Mouse (Mus musculus): ENCODE data around the gene 4930564D02Rik. TPM values are rescaled to one million over a fixed set of nuclear protein-coding genes. Genes with fewer than 3 reads are reported as not detected.

The 4930564D02Rik gene
- polyA plus RNA-seq, 1 experiment from 2014 or later: not detected

GRCm38 (mm10) chr3:105113859-105114258 lies 47.2 kb downstream of the 4930564D02Rik start:
- no peaks in the 10 kb centered on the region for H3K36me3 ChIP-seq (ENCODE audit: control insufficient read depth, insufficient read depth, low read length)
- no peaks in the 10 kb centered on the region for H3K27me3 ChIP-seq (ENCODE audit: control insufficient read depth, insufficient read depth, low read length)
- H3K9ac ChIP-seq (ENCODE audit: low read length): no peak overlapping the region
- 94% methylated on average over 4 of the region's 4 CpGs for WGBS
- no peak overlapping the region for H3K4me2 ChIP-seq (ENCODE audit: low read depth)
- no peaks in the 10 kb centered on the region for H3K9me3 ChIP-seq (ENCODE audit: control insufficient read depth, low read length)
- H3K27ac ChIP-seq (ENCODE audit: low read depth, low read length): no peak overlapping the region
- DNase-seq (ENCODE audit: low spot score) (no peak), ATAC-seq (ENCODE audit: insufficient read depth, low FRiP score, low TSS enrichment) (no peak)
- H3K4me1 ChIP-seq (ENCODE audit: control insufficient read depth, insufficient read depth, low read length): no peaks in the 10 kb centered on the region
- no peak overlapping the region for H3K4me3 ChIP-seq (ENCODE audit: low read depth, low read length)

DNA sequence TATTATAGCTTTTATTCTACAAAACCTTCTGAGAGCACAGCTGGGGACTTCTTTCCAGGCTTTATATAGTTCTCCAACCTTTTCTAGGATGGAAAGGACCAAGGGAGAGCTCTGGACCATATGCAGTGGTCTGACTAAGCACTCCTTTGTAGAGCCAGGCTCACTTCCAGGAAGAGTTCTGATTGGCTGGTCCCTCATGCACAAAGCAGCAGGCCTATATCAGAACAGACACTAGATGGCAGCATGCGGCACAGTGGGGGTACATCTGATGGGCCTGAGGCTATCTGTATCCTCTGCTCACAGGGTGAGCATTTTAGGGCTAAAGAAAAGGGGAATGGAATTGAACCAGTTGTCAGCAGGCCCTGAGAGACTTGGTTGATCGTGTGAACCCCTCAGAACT lies 47.6 kb downstream of the 4930564D02Rik start:
- Histone ChIP-seq H3K27me3 (ENCODE audit: control insufficient read depth, insufficient read depth, low read length) (no peaks in the 10 kb centered on the region), H3K9me3 (ENCODE audit: control insufficient read depth, low read length) (no peaks in the 10 kb centered on the region), H3K4me3 (ENCODE audit: low read depth, low read length) (no peak overlapping the region), H3K9ac (ENCODE audit: low read length) (no peak overlapping the region), H3K4me1 (ENCODE audit: control insufficient read depth, insufficient read depth, low read length) (no peaks in the 10 kb centered on the region), H3K36me3 (ENCODE audit: control insufficient read depth, insufficient read depth, low read length) (no peaks in the 10 kb centered on the region), H3K4me2 (ENCODE audit: low read depth) (no peak overlapping the region), H3K27ac (ENCODE audit: low read depth, low read length) (no peak overlapping the region)
- ATAC-seq (ENCODE audit: insufficient read depth, low FRiP score, low TSS enrichment) (peak; percentile 50; the same call in 1 of the 2 replicates), DNase-seq (ENCODE audit: low spot score) (peak; percentile 69)
- WGBS: 30% methylated on average over 2 of the region's 2 CpGs

DNA sequence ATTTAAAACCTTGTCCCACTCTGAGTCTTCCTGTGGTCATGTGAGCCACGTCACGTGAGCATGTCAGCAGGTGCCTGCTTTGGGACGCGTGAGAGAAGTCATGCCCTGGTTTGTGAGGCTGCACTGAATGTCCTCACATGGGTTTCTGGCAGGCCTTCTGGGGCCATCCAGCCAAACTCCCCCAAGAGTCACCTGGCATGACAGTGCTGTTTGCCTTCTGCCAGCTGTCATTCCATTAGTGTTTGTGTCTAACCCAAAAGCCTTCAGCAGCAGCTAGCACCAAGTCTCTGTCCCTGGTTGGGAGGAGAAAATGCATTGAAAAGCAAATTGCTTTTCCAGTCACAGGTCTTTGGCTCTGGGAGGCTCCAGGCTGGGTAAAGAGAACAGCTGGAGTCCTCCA lies 50.0 kb downstream of the 4930564D02Rik start:
- no peak overlapping the region for H3K9ac ChIP-seq (ENCODE audit: low read length)
- no peak overlapping the region for H3K4me2 ChIP-seq (ENCODE audit: low read depth)
- DNase-seq (ENCODE audit: low spot score): no peak
- no peak for ATAC-seq (ENCODE audit: insufficient read depth, low FRiP score, low TSS enrichment)
- no peaks in the 10 kb centered on the region for H3K27me3 ChIP-seq (ENCODE audit: control insufficient read depth, insufficient read depth, low read length)
- no peak overlapping the region for H3K4me3 ChIP-seq (ENCODE audit: low read depth, low read length)
- no peaks in the 10 kb centered on the region for H3K4me1 ChIP-seq (ENCODE audit: control insufficient read depth, insufficient read depth, low read length)
- no peaks in the 10 kb centered on the region for H3K9me3 ChIP-seq (ENCODE audit: control insufficient read depth, low read length)
- no peak overlapping the region for H3K27ac ChIP-seq (ENCODE audit: low read depth, low read length)
- no peaks in the 10 kb centered on the region for H3K36me3 ChIP-seq (ENCODE audit: control insufficient read depth, insufficient read depth, low read length)
- 93% methylated on average over 4 of the region's 4 CpGs for WGBS

DNA sequence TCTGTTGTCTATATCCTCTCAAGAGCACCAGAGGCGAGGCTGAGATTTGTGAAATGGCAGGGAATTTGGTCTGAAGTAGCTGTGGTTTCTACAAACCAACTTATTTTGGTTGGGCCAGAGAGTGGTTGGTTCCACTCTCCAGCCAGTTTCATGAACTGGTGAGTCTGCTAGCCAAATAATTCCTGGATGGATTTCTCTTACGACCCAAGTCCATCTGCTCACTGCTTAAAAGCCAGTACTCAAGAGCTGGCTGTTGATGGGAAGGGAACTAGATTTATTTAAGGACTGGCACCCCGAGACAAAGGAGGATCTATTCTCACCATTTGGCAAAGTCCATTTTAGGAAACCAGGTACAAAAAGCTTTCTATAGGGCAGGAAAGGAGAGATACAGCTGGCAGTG lies 57.1 kb downstream of the 4930564D02Rik start:
- Histone ChIP-seq H3K9ac (ENCODE audit: low read length) (no peak overlapping the region), H3K27me3 (ENCODE audit: control insufficient read depth, insufficient read depth, low read length) (no peaks in the 10 kb centered on the region), H3K27ac (ENCODE audit: low read depth, low read length) (no peak overlapping the region), H3K4me3 (ENCODE audit: low read depth, low read length) (no peak overlapping the region), H3K4me1 (ENCODE audit: control insufficient read depth, insufficient read depth, low read length) (no peaks in the 10 kb centered on the region), H3K9me3 (ENCODE audit: control insufficient read depth, low read length) (no peaks in the 10 kb centered on the region), H3K4me2 (ENCODE audit: low read depth) (no peak overlapping the region), H3K36me3 (ENCODE audit: control insufficient read depth, insufficient read depth, low read length) (no peaks in the 10 kb centered on the region)
- ATAC-seq (ENCODE audit: insufficient read depth, low FRiP score, low TSS enrichment) (no peak), DNase-seq (ENCODE audit: low spot score) (no peak)
- WGBS: 74% methylated on average over 3 of the region's 3 CpGs

GRCm38 (mm10) chr3:105127881-105128280 lies 61.2 kb downstream of the 4930564D02Rik start:
- H3K9ac ChIP-seq (ENCODE audit: low read length): no peak overlapping the region
- no peaks in the 10 kb centered on the region for H3K4me1 ChIP-seq (ENCODE audit: control insufficient read depth, insufficient read depth, low read length)
- ATAC-seq (ENCODE audit: insufficient read depth, low FRiP score, low TSS enrichment): no peak
- no peaks in the 10 kb centered on the region for H3K27me3 ChIP-seq (ENCODE audit: control insufficient read depth, insufficient read depth, low read length)
- no peaks in the 10 kb centered on the region for H3K36me3 ChIP-seq (ENCODE audit: control insufficient read depth, insufficient read depth, low read length)
- H3K4me2 ChIP-seq (ENCODE audit: low read depth): no peak overlapping the region
- no peak overlapping the region for H3K27ac ChIP-seq (ENCODE audit: low read depth, low read length)
- 60% methylated on average over 7 of the region's 7 CpGs for WGBS
- no peaks in the 10 kb centered on the region for H3K9me3 ChIP-seq (ENCODE audit: control insufficient read depth, low read length)
- no peak for DNase-seq (ENCODE audit: low spot score)
- H3K4me3 ChIP-seq (ENCODE audit: low read depth, low read length): no peak overlapping the region

Other genes with a start within 250 kb of the 4930564D02Rik start
- 17.4 and 22.0 TPM in 2 replicates for gene Mov10, start 248.3 kb upstream of the 4930564D02Rik start, polyA plus RNA-seq (2014; fragmentation: Nextera tagmentation; extraction: Ambion mirVana)
- 34.5 and 36.6 TPM in 2 replicates for gene St7l, start 202.8 kb upstream of the 4930564D02Rik start, polyA plus RNA-seq (2014; fragmentation: Nextera tagmentation; extraction: Ambion mirVana)
- gene Capza1, start 202.3 kb upstream of the 4930564D02Rik start, polyA plus RNA-seq (2014; fragmentation: Nextera tagmentation; extraction: Ambion mirVana): 261 and 269 TPM in 2 replicates
- 0.90 and 1.5 TPM in 2 replicates for gene Wnt2b, start 104.9 kb upstream of the 4930564D02Rik start, polyA plus RNA-seq (2014; fragmentation: Nextera tagmentation; extraction: Ambion mirVana)
- 51.0 and 55.7 TPM in 2 replicates for gene Cttnbp2nl, start 13.7 kb upstream of the 4930564D02Rik start, polyA plus RNA-seq (2014; fragmentation: Nextera tagmentation; extraction: Ambion mirVana)

Data from neural tube, embryonic 11.5 days (tissue).